Mouse (Mus musculus): ENCODE results near the gene Slc25a22.
"Not testable (repeated sequence)": the region's sequence is repeated elsewhere in the genome, so short reads cannot be mapped to it uniquely, and the experiment has no call there.

The Slc25a22 gene

GRCm38 (mm10) chr7:141413809-141414584 lies 23.7 kb downstream of the Slc25a22 start, which contains the start of gene Gatd1:
Gatd1 (minus strand) TSS chr7:141414136.
- DNase-seq (ENCODE audit: low read depth): peak; percentile 96

- no peak for DNase-seq (ENCODE audit: low read depth)
Measured at GRCm38 (mm10) chr7:141413331-141413730, 24.4 kb downstream of the Slc25a22 start.

- no peak for DNase-seq (ENCODE audit: low read depth)
Measured at GRCm38 (mm10) chr7:141411667-141412066, 26.0 kb downstream of the Slc25a22 start.

DNA sequence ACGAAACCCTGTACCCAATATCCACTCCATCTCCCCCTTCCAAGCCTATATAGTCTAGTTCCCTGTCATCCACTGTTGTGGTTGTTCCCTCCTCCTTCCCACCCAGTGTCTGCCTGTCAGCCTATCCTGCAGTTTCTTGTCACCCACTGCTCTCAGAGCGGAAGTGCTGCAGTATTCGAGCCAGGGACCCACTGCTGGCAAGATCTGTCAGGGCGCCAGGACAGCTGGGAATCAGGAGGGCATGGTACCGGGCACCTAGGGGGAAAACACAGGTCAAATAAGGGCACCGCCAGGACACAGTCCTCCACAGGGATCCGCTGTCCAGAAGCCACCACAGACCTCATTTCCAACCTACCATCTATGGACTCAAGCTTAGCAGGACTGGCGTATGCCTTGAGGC lies 27.1 kb downstream of the Slc25a22 start:
- no peak for DNase-seq (ENCODE audit: low read depth)

GRCm38 (mm10) chr7:141408833-141409232 lies 28.9 kb downstream of the Slc25a22 start:
- DNase-seq (ENCODE audit: low read depth): peak; percentile 36

DNA sequence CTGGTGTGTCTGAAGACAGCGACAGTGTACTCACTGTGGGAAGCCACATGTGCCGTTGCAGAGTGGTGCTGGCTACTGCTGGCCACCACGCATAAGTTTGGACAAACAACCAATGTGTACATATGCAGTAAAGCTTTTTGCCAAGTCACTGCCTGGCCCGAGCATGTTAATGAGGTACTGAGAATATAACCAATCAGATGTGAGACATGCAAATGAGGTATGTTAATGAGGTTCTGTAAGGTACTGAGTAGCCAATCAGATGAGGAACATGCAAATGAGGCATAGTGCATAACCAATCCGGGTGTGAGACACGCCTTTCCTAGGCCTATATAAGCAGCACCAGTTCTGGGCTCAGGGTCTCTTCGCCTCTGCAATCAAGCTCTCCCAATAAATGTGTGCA lies 30.0 kb downstream of the Slc25a22 start:
- DNase-seq (ENCODE audit: low read depth): not testable (repeated sequence)

DNA sequence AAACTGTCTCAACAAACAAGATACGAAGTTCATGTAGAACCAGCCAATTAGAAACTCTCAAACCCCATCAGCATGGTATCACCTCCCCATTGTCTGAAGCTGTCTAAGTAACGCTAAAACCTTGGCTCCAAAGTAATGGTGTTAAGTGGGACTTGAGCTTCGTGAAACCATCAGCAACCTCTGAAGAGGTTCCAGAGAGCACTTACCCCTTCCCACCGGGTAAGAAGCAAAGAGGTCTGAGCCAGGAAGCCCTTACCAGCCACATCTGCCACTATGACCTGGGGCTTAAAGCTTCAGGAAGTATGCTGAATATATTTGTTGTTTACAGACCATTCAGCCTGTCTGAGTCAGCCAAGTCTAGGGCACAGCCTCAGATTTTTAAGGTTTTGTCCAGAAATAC lies 32.2 kb downstream of the Slc25a22 start:
- no peak for DNase-seq (ENCODE audit: low read depth)

GRCm38 (mm10) chr7:141403305-141403704 lies 34.4 kb downstream of the Slc25a22 start:
- DNase-seq (ENCODE audit: low read depth): peak; percentile 36

GRCm38 (mm10) chr7:141395348-141395747 lies 42.3 kb downstream of the Slc25a22 start:
- no peak for DNase-seq (ENCODE audit: low read depth)

GRCm38 (mm10) chr7:141394771-141395170 lies 42.9 kb downstream of the Slc25a22 start:
- no peak for DNase-seq (ENCODE audit: low read depth)

- no peak for DNase-seq (ENCODE audit: low read depth)
Measured at GRCm38 (mm10) chr7:141394158-141394557, 43.5 kb downstream of the Slc25a22 start.

GRCm38 (mm10) chr7:141392552-141393222 lies 45.0 kb downstream of the Slc25a22 start:
- DNase-seq (ENCODE audit: low read depth): peak; percentile 27

- DNase-seq (ENCODE audit: low read depth): peak; percentile 78
Measured at GRCm38 (mm10) chr7:141391625-141392551, 45.8 kb downstream of the Slc25a22 start, which contains the start of gene Taldo1. Taldo1 (plus strand) TSS chr7:141392199.

DNA sequence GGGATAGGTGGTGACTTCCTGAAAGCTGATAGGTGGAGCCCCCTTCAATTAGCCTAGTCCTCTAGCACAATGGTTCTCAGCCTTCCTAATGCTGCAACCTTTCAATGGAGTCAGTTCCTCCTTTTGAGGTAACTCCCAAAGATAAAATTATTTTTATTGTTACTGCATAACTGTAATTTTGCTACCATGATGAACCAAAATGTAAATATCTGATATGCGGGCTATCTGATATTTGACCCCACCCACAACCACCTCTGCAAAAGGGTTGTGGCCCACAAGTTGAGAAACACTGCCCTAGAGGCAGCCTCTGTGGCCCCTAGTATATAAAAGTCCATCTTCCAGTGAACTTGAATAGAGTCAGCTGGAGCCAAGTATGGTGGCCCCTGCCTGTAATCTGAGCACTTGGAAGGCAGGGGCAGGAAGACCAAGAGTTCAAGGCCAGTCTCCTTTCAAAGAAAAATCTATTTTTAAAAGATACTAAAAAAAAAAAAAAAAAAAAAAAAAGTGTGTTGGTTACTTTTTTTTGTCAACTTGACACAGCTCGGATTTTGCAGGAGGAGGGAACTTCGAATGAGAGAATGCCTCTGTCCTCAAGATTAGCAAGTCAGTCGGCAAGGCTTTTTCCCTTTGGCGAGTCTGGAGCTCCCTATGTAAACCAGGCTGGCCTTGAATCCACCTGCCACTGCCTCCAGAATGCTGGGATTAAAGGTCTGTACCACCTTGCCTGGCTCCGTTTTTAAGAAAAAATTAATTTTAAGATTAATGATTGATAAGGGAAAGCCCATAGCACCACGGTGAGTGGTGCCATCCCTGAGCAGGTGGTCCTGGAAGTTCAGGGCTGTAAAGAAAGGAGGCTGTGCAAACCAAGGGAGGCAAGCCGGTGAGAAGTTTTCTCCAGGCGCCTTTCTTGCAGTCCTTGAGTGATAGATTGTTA lies 47.1 kb downstream of the Slc25a22 start:
- no peak for DNase-seq (ENCODE audit: low read depth)

DNA sequence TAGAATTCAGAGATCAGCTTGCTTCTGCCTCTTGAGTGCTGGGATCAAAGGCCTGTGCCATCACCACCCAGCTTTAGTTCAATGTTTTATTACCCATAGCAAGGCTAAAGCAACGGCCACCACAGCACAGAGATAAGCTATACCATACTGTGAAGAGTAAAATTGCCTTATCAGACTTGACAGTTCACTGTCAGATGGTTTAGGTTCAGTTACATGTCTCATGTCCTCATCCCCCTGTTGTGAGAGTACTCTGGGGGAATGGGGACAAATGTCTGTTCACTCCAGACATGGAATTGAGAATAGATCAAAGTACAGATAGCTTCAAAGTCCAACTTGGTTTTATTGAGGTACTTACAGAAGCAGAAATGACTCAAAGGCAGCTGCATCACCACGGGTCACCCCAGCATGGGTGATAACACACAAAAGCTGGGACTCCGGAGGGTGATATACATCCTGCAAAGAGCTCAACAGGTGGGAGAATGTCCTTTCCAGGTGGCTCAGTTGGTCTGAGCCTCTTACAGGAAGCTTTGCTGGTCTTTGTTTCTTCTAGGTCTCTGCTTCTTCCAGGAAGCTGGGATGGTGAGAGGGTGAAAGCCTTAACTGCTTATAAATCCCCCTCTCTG lies 49.1 kb downstream of the Slc25a22 start:
- no peak for DNase-seq (ENCODE audit: low read depth)

- no peak for DNase-seq (ENCODE audit: low read depth)
Measured at GRCm38 (mm10) chr7:141387807-141388486, 49.7 kb downstream of the Slc25a22 start.

DNA sequence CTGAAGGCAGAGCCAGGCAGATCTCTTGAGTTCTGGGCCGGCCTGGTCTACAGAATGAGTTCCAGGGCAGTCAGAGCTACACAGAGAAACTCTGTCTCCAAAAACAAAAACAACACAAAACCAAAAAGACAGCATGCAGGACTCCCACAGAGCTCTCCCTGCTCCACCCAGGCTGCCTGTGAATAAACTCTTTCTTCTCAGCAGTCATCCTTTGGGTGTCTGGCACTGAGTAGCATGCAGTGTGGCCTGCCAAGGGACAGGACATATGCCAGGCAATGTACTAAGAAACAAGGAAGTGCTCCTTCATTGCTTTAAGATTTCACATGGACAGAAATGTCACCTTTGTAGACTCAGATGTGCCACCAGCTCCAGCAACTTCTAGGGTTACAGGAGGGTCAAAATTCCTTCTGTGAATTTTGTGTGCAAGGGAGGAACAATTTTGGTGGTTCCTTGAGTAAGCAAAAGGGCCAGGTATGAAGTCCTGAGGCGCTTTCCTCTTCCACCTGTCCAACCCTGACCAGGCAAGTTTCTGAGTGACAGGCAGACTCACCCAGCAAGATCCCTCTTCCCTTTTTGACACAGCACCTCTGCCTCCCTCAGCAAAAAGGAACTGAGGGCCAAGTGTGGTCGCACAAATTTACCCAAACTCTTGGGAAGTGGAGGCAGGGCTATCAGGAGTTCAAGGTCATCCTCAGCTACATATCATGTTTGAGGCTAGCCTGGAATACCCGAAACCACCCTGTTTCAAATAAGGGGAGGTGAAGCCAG lies 56.4 kb downstream of the Slc25a22 start:
- DNase-seq (ENCODE audit: low read depth): peak; percentile 34

Measured in fibroblast of lung, adult 2 months (primary cell).